Mouse (Mus musculus) liver, adult 2 months (tissue): ENCODE data around the gene Irak2. TPM values are rescaled to one million over a fixed set of nuclear protein-coding genes. Genes with fewer than 3 reads are reported as not detected.
A peak's percentile ranks its signal among the peaks of the same experiment; 100 is the strongest.

Experiments used
- DNase-seq: peaks from one replicate; pipeline ENCODE4 v3.0.0-alpha.2; 2011; ENCODE audit warnings: low read depth, low spot score; ENCODE audit errors: extremely low read depth
- H3K27ac ChIP-seq: fragments of 200-500 bp; replicated peaks from 2 replicates; pipeline ENCODE4 v1.5.1; 2012; ENCODE audit warnings: low read depth, mild to moderate bottlenecking, control low read depth, inconsistent platforms, low read length; ENCODE audit not compliant: insufficient read depth
- H3K27me3 ChIP-seq: fragments of 200-500 bp; 2 replicates; pipeline ENCODE4 v1.6.1; 2012; ENCODE audit warnings: mild to moderate bottlenecking, moderate library complexity, low read length, inconsistent platforms; ENCODE audit not compliant: control insufficient read depth, insufficient read depth
- H3K36me3 ChIP-seq: fragments of 200-500 bp; 2 replicates; pipeline ENCODE4 v1.6.1; 2012; ENCODE audit warnings: low read length, inconsistent platforms; ENCODE audit not compliant: control insufficient read depth, insufficient read depth
- H3K4me1 ChIP-seq: fragments of 200-500 bp; 2 replicates; pipeline ENCODE4 v1.6.1; 2011; ENCODE audit warnings: low read length; ENCODE audit not compliant: control insufficient read depth, insufficient read depth
- H3K4me3 ChIP-seq: fragments of 200-500 bp; 2 replicates; pipeline ENCODE4 v1.5.1; 2011; ENCODE audit warnings: low read depth, mild to moderate bottlenecking, control low read depth, low read length, moderate library complexity; ENCODE audit not compliant: insufficient read depth
- H3K79me2 ChIP-seq: fragments of 200-500 bp; 2 replicates; pipeline ENCODE4 v1.6.1; 2012; ENCODE audit warnings: inconsistent platforms, mild to moderate bottlenecking, low read length, moderate library complexity; ENCODE audit not compliant: control insufficient read depth, insufficient read depth
- H3K9ac ChIP-seq: fragments of 200-500 bp; 2 replicates; pipeline ENCODE4 v1.6.1; 2012; ENCODE audit warnings: low read depth, mild to moderate bottlenecking, control low read depth, inconsistent platforms, low read length
- CTCF ChIP-seq: fragments of 200-500 bp; IDR thresholded peaks from 2 replicates; pipeline ENCODE4 v1.5.1; 2011; ENCODE audit warnings: low read depth, low read length, control low read depth
- POLR2A ChIP-seq: fragments of 200-500 bp; IDR thresholded peaks from 2 replicates; pipeline ENCODE4 v1.6.1; 2011; ENCODE audit warnings: low read length, control low read depth; ENCODE audit not compliant: insufficient read depth; ENCODE audit errors: extremely low read depth
- WGBS: fragments of 180-500 bp; shearing (Covaris S2); methylation state at CpG from one replicate; pipeline ENCODE4 v1.1.7; 2018; 5-methylcytosine and 5-hydroxymethylcytosine counted together
- polyA plus RNA-seq: library from polyadenylated mRNA; depleted of rRNA; stranded (reverse); fragments of >200 nt; gene quantifications from 2 replicates; pipeline ENCODE4 v1.2.3, GENCODE M21; 2012
- total RNA-seq: library from RNA; depleted of rRNA; stranded (reverse); fragments of >200 nt; gene quantifications from 2 replicates; pipeline ENCODE4 v1.2.3, GENCODE M21; 2014

The Irak2 gene
- total and polyA plus RNA-seq, 2 experiments = 18.2 to 30.8 TPM

DNA sequence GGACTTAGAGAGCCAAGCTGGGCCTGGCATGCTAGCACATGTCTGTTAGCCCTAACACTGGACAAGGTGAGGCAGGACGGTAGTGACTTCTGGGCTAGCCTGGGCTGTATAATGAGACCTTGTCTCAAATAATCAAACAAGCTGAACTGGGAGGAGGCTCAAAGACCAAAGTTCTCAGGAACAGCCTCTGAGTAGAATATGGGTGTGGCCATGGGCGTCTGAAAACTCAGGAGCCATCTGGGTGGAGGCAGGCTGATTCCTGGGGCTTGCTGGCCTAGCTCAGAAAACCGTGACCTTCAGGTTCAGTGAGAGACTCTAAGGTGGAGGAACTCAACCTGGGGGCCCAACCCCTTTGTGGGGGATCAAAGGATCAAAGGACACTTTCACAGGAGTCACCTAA lies 13.4 kb downstream of the Irak2 start:
- DNase-seq = peak; percentile 54
- Histone ChIP-seq H3K9ac (no peak overlapping the region), H3K4me1 (peaks cover 36% of the 10 kb centered on the region), H3K4me3 (no peak overlapping the region), H3K36me3 (peaks cover 12% of the 10 kb centered on the region; the same call in 1 of the 2 replicates), H3K27me3 (no peaks in the 10 kb centered on the region), H3K79me2 (peaks cover 32% of the 10 kb centered on the region; the same call in 1 of the 2 replicates), H3K27ac (peak overlapping the region; percentile 4; the same call in 1 of the 2 replicates)
- TF ChIP-seq CTCF (no peak), POLR2A (no peak)
- WGBS = 42% methylated on average over 3 of the region's 3 CpGs

DNA sequence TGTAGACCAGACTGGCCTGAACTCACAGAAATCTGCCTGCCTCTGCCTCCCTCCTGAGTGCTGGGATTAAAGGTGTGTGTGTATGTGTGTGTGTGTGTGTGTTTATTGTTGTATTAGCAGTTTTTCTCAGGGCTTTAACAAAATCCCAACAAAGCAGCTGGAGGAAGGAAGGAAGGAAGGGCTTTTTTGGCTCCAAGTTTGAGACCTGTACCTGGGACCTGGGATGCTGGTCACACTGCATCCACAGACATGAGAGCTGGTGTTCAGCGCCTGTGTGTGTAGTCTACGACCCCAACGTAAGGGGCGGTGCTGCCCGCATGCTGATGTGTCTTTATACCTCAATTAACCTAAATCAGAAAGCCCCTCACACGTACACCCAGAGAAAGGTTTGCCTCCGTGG lies 15.3 kb downstream of the Irak2 start:
- 95% methylated on average over 7 of the region's 7 CpGs for WGBS
- H3K4me3 ChIP-seq = no peak overlapping the region
- TF ChIP-seq POLR2A = no peak
- no peak for TF ChIP-seq CTCF
- H3K4me1 ChIP-seq = peaks cover 46% of the 10 kb centered on the region
- no peak for DNase-seq
- no peak overlapping the region for H3K9ac ChIP-seq
- no peaks in the 10 kb centered on the region for H3K27me3 ChIP-seq
- peaks cover 2% of the 10 kb centered on the region; the same call in 1 of the 2 replicates for H3K36me3 ChIP-seq
- peak overlapping the region; percentile 61 for H3K27ac ChIP-seq
- peaks cover 37% of the 10 kb centered on the region; the same call in 1 of the 2 replicates for H3K79me2 ChIP-seq

DNA sequence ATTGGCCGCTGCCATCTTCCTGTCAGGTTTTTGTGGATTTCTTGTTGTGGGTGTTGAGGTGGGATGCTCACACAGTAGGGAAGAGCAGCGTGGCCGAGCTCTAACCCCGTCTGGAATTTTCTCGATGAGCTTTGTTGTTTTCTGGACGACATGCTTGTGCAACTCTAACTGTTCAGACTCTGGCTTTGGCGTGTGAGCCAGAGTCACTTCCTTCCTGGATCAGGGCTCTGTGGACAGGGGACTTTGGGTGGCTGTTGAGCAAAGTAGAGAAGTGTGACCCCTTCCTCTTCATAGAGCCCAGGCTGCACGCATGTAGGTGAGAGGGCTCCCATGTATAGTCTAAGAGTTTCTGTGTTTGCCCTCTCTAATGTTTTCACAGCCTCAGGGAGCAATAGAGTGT lies 15.8 kb downstream of the Irak2 start:
- Histone ChIP-seq H3K27me3 (no peaks in the 10 kb centered on the region), H3K36me3 (0 out of 2 replicates have a peak, but pooled peaks cover 2% of the 10 kb centered on the region), H3K79me2 (peaks cover 37% of the 10 kb centered on the region; the same call in 1 of the 2 replicates), H3K27ac (peak overlapping the region; percentile 61), H3K4me1 (peaks cover 48% of the 10 kb centered on the region), H3K4me3 (no peak overlapping the region), H3K9ac (no peak overlapping the region)
- DNase-seq = peak; percentile 70
- TF ChIP-seq POLR2A = no peak
- WGBS = 19% methylated on average over 8 of the region's 8 CpGs

DNA sequence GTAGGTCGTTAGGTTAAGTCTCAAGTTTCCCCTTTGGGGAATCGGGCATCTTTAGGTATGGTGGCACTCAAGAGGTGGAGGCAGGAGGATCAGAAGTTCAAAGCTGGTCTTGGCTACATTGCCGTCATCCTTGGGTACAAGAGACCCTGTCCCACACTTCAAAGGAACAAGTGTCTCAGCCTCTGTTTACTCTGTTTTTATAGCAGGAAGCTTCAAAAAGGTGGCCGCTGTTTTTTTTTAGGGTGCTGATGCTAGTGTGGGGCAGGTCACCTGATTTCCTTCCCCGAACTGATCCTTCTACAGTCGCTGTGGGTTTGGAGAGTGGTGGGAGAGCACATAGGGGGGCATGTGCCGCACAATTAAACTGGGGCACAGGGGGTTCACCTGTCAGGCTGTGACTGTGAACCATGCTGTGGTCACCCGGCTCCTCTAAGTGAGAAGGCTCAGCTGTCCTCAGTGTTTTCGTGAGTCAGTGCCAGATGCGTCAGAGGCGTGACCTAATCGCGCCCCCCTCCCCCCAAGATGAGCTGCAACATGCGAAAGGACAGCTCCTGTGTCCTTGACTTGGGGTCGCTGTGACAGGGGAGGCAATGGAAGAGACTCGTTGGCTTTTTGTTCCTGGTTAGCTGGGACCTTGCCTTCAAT lies 16.6 kb downstream of the Irak2 start:
- peak; percentile 67 for DNase-seq
- H3K79me2 ChIP-seq = peaks cover 37% of the 10 kb centered on the region; the same call in 1 of the 2 replicates
- peak overlapping the region; percentile 61 for H3K27ac ChIP-seq
- H3K36me3 ChIP-seq = 0 out of 2 replicates have a peak, but pooled peaks cover 2% of the 10 kb centered on the region
- H3K4me1 ChIP-seq = peaks cover 47% of the 10 kb centered on the region
- 46% methylated on average over 16 of the region's 16 CpGs for WGBS
- H3K9ac ChIP-seq = 0 out of 2 replicates have a peak overlapping the region, but pooled peaks have one; percentile 8
- H3K27me3 ChIP-seq = no peaks in the 10 kb centered on the region
- TF ChIP-seq POLR2A (no peak), CTCF (no peak)
- H3K4me3 ChIP-seq = no peak overlapping the region

DNA sequence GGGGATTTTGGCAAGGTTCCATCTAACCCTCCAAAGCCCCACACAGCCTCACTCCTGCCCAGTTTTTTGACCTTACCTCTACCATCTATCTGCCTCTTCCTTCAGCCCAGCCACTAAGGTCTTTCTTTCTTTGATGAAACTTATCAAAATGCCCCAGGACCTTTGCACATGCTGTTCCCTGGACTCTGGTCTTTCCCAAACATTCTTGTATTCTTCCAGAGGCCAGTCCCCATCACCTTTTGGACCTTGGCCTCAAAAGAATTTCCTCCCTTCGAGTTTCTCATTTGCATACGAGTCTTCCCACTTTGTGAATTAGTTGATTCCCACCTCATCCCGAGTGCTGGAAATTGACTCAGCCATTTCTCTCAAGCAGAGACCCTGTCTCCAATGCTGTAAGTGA lies 17.2 kb downstream of the Irak2 start:
- Histone ChIP-seq H3K79me2 (peaks cover 34% of the 10 kb centered on the region; the same call in 1 of the 2 replicates), H3K27ac (peak overlapping the region; percentile 61), H3K4me1 (peaks cover 49% of the 10 kb centered on the region), H3K27me3 (no peaks in the 10 kb centered on the region), H3K4me3 (no peak overlapping the region), H3K9ac (no peak overlapping the region), H3K36me3 (0 out of 2 replicates have a peak, but pooled peaks cover 2% of the 10 kb centered on the region)
- no peak for TF ChIP-seq CTCF
- TF ChIP-seq POLR2A = no peak
- WGBS = 51% methylated on average over 3 of the region's 3 CpGs
- DNase-seq = peak; percentile 69

DNA sequence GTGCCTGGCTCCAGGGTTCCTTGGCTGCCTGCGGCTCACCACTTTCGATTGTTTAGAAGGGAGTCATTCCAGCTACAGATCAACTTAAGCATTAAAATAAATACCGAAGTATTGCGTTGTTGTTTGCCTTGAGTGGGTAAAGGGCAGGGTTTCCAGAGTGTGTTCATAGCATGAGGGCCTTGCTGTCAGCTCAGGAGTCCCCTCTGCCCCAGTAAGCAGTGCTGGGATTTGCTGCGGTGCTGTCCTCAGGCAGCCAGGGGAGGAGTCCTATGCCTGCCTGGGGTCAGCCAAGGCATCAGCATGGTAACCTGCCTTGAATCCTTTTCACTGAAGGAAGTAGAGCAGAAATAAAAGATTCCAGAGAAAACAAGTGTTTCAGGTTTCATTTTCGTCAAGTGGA lies 18.6 kb downstream of the Irak2 start:
- Histone ChIP-seq H3K4me1 (peaks cover 53% of the 10 kb centered on the region), H3K27me3 (no peaks in the 10 kb centered on the region), H3K4me3 (no peak overlapping the region), H3K36me3 (no peaks in the 10 kb centered on the region), H3K9ac (no peak overlapping the region), H3K79me2 (peaks cover 24% of the 10 kb centered on the region; the same call in 1 of the 2 replicates), H3K27ac (peak overlapping the region; percentile 78)
- TF ChIP-seq POLR2A (no peak), CTCF (no peak)
- WGBS = 23% methylated on average over 6 of the region's 6 CpGs
- DNase-seq = peak; percentile 99
